Mouse (Mus musculus) megakaryocyte, embryonic 14.5 days (primary cell): ENCODE results near the gene Zfp367.

ENCODE experiments used
- FLI1 ChIP-seq: IDR thresholded peaks from 2 replicates; pipeline ENCODE4 v1.6.1; 2012; ENCODE audit warnings: low read length, inconsistent platforms, mixed read lengths
- GATA1 ChIP-seq: IDR thresholded peaks from 3 replicates; pipeline ENCODE4 v1.6.1; 2012; ENCODE audit warnings: mixed read lengths, low read length, inconsistent platforms, borderline replicate concordance

- TF ChIP-seq GATA1 (no peak), FLI1 (no peak)
Observed at GRCm38 (mm10) chr13:64092141-64092540, 60.9 kb downstream of the Zfp367 start.
